Mouse (Mus musculus) central nervous system, embryonic 11.5 days (tissue): ENCODE data around the gene Bet1l. TPM values are rescaled to one million over a fixed set of nuclear protein-coding genes. Genes with fewer than 3 reads are reported as not detected.

Experiments
- polyA plus RNA-seq: library from polyadenylated mRNA; depleted of rRNA; stranded (reverse); fragments of >200 nt; gene quantifications from 2 replicates; pipeline ENCODE4 v1.2.3, GENCODE M21; 2012; rRNA removed

Gene Bet1l
- polyA plus RNA-seq = 21.6 and 24.4 TPM in 2 replicates

DNA sequence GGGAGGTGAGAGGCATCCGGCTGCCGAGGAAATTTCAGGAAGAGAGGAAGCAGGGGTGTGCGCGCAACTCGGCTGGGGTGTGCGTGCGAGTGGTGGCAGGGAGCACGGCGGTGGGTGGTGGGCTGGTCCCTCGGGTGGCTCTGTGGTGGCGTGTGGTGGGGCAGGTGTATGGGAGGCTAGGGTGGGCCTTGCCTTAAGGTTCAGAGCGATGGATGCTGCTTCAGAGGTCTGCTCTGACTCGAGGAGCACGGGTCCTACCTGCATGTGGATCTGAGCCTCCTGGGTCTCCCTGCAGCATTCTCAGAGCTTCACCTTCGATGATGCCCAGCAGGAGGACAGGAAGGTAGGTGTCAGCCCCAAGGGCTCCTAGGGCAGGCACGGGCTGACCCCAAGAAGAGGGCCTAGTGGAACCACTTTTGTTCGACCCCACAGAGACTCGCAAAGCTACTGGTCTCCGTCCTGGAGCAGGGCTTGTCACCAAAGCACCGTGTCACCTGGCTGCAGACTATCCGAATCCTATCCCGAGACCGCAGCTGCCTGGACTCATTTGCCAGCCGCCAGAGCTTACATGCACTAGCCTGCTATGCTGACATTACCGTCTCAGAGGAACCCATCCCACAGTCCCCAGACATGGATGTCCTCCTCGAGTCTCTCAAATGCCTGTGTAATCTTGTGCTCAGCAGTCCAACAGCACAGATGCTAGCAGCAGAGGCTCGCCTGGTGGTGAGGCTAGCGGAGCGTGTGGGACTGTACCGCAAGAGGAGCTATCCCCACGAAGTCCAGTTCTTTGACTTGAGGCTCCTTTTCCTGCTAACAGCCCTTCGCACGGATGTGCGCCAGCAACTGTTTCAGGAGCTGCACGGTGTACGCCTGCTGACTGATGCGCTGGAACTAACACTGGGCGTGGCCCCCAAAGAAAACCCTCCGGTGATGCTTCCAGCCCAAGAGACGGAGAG, at the start of gene Bet1l:
Bet1l (minus strand) TSS at position 28 of the 956 bp plus-strand sequence.

DNA sequence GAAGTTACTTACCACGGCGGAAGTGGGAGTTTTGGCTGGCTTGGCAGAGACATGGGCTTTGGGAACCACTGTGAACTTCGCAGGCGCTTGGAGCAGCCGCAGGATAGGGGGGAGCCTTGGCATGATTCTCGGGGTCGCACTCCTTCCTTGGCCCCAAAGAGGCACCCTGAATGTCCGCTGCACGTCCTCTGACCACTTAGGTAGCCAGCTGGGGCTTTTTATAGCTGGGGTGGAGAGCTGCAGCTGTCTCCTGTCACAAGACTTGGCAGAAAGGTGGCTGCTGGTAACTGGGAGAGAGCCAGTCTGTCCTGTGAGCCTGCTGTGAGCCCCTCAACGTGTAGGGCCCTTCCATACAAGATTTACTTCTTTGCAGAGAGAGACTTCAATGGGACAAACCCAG, 42.8 kb upstream of the Bet1l start, which contains the start of gene Cox8b:
Cox8b (minus strand) TSS at position 227 of the 400 bp plus-strand sequence.

DNA sequence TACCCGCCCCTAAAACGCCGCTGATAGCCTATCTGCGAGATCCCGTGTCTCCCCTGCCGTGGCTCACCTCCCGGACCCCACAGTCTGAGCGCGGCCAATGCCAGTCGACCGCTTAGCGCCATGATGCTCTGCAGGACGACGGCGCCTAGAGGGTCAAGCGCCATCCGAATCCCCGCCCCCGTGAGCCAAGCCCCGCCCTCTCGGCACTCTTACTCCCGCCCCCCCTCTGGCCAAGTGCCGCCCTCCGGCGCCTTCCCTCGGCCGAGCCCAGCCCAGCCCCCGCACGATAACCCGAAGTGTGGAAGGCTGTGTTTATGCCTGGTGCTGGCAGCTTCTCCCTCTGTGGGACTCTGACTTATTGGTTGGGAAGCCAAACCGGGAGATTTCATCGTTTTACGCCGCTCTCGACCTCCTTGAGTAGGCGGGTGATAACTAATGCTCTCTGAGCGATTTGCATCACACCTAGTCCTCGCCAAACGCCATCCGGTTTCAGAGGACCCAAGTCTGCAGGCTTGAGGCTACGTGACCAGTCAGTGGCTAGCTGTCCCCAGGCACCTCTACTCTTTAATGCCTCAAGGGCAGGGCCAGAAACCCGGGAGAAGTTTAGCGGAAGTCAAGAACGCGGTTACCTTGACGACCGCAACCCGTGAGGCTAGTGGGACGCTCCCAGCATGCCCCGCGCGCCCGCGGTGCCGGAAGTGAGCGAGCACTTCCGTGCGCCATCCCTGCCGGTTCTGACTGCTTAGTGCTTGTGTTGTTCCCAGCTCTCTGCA, 24.5 kb upstream of the Bet1l start, which contains the start of the genes Psmd13 and Sirt3:
Psmd13 (plus strand) TSS at position 273 of the 773 bp plus-strand sequence.
Sirt3 (minus strand) TSS at position 614 of the 773 bp plus-strand sequence.

DNA sequence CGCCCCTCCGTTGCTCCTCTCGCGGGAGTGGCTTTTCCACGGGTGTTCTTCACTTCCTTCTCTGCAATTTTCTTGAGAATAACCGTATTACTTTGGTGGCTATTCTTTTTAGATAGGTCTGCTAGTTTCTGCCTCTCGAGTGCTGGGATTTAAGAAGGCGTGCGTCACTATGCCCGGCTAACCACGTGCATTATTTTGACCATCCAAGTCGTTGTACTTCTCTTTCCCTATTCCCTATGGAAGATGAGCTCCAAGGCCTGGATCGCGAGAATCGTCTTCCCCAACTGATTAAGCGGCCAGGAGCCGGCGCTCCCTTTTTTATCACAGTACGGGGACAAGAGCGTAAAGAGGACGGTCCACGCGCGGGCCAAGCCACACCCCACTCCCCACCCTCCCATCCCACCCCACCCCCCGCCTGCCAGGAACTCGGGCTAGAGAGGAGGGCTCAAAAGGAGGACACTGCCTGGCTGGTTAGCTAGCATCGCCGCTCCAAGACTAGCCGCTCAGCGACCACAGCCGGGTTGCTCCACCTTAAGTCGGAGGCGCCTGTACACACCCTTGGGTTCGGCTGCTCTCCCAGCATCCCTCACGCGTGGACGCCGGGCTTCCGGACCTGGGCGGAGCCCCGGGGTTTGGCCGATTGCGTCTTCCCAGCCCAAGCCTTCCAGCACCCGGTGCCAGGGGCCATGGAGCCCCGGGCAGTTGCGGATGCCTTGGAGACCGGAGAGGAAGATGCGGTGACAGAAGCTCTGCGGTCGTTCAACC, 410 bp downstream of the Bet1l start, which contains the start of gene Ric8a:
Ric8a (plus strand) TSS at position 173 of the 765 bp plus-strand sequence.

DNA sequence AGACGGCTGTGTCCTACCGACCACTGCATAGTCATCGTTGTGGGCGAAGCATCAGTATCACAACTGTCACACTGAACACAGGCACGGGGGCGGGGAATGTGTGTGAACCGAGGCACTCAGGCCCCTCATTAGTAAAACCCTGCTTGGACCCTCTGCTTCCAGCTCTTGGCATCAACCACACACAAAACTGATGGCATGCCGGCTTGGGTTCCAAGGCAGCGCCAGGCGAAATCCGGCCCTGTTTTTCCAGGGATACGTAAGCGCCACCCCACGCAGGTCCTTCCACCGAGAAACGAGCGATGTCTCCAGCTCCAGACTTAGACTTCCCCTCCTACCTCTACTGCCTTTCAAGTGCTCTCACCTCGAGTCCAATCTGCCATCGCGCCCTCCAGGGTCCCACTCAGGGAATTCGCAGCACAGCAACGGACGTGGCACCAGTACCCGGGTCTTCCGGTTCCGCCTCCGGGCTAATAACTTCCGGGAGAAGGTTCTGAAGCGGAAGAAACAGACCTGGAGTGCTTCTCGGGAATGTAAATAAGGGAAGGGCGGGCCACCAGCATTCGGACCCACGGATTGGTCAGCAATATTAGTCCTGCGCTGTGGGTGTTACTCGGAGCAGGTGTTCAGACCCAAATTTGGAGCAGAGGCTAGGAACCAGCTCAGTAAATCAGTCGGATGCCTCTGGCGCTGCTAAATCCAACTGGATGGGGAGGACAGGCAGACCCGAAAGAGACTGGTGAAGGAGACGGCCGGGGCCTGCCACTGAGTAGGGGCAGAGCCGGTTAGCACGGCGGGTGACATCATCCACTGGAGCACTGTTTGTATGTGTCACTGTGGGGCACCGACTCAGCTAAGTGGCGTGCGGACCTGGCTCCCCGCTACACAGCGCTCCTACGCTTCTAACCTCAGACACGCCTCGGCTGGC, 1.3 kb downstream of the Bet1l start, which contains the start of gene Gm45785:
Gm45785 (minus strand) TSS at position 472 of the 925 bp plus-strand sequence.

DNA sequence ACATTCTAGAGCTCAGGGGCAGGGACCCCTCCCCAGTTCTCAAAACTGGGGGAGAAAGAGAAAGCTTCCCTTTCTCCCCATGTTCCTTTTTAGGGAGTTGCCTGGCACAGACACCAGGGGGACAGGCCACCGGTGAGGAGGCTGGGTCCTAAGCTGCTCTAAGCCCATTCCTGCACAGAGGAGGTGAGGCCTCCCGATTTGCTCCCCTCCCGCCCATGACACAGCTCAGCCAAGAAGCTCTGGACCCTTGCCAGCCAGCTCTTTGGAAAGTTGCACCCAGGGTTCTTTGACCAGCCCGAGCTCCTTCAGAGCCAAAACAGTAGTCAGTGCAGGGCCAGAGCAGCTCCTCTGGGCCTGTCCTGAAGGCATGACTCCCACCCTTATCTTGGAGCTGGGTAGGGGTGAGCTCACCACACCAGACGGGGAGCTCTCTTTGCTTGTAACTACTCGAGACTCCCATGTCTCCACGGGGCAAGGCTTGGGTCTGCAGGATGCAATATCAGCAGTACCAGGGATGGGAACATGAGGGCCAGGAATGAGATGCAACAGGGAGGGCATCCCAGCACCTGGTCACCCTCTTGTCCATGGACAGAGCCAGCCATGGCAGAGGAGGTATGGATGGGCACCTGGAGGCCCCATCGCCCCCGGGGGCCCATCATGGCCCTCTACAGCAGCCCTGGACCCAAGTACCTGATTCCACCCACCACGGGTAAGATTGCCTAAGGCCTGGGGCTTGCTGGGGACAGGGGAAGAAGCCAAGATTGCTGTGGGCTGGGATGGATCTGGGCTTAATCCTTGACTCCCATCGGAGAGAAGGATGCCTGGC, 9.4 kb downstream of the Bet1l start, which contains the start of gene Odf3:
Odf3 (plus strand) TSS at position 51 of the 826 bp plus-strand sequence.

DNA sequence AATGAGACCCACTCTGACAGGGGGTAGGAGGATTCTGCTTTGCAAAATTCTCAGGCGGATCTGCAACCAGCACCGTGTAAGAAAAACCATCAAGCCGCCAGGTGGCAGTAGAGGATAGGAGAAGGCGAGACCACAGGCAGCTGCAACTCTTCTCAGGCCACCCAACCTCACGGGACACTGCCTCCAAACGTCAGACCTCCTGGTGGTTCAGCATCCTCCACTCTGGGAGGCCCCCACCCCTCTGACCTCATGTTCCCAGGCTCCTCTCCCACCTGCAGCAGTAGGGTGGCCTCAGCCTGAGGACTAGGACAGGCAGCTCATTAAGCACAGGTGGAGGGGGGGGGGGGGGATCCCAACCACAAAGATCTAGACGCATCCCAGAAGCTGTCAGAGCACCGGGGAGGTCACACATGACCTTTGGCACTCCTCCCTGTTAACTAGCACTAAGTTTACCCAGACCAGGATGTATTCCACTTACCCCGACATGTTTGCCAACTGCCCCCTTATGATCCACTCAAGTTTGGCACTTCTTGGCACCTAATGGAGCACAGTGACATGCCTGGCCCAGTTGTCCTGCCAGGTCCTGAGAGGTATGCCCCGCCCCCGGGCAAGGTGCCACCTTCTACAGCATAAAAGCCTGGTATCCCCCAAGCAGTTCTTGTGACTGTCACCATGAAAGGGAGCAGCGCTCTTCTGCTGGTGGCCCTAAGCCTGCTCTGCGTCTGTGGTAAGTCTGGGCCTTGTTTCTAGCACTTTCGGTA, 12.3 kb downstream of the Bet1l start, which contains the start of gene Scgb1c1:
Scgb1c1 (plus strand) TSS at position 643 of the 761 bp plus-strand sequence.

DNA sequence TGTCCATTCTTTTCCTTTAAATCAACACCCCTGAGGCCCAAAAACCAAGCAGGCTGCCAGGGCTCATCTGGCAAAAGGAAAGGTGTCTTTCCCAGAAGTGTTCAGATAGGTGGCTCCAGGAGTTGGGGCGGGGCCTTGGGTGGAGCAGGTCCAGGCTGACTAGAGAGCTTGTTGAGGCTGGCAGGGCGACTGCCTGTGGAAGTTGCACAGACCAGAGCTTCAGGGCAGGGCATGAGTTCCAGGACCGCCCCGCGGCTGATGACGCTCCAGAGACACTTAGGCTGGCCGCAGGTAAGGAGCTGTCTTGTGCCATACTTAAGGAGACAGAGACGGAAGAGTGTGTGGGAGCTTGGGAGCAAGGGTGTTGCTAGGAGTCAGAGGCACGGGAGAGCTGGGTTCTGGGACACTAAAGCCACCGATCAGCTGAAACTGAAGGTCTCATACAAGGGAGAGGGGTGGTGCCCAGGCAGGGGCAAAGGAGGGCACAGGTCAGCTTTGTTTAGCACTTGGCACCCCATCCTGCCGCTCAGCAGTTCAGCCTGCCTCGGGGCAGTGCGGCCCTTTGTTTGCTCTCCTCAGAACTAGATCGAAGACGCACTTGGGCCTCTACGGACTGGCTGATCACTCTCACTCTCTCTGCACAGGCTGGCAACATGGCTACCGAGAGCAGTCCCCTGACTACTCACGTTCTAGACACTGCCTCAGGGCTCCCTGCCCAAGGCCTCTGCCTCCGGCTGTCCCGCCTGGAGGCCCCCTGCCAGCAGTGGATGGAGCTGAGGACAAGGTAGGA, 22.2 kb downstream of the Bet1l start, which contains the start of gene Urah:
Urah (plus strand) TSS at position 51 of the 790 bp plus-strand sequence.

DNA sequence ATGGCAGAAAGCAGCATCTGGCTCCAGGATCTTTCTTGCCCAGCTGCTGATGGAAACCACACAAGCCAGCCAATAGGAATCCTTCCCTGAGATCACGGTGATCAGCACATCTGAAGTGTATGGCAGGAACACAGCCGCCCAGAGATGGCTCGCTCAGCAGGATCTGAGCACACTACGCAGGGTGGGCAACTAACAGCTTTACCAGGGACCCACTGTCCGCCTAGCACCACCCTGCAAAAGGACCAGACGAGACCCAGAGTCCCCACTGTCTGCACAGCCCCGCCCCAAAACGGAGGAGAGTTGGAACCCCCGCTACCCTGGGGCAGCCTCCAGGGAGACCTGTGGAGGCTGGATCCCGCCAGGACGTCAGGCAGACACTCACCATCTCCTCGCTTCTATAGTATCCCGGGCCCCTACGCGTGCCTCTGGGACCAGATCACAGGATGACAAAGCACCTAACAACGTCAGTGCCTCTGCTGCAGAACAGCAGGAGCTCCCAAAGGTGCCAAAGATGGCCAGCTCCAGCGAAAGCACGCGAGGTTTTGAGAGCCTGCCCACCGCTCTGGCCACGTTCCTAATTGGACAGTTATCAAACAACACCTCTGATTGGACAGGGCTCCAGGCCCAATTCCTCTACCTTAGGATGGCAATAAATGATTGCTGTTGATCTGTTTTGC, 35.6 kb downstream of the Bet1l start, which contains the start of gene Zfp941:
Zfp941 (minus strand) TSS at position 526 of the 677 bp plus-strand sequence.

Other genes starting within 250 kb of the Bet1l start
- not detected in 2 replicates for gene Olfr61, start 228.6 kb downstream of the Bet1l start, polyA plus RNA-seq
- not detected in 2 replicates for gene Olfr53, start 211.1 kb downstream of the Bet1l start, polyA plus RNA-seq
- under 0.01 TPM in 2 replicates for gene Olfr539, start 197.6 kb downstream of the Bet1l start, polyA plus RNA-seq
- gene Olfr45, start 175.6 kb downstream of the Bet1l start, polyA plus RNA-seq = not detected in 2 replicates
- not detected in 2 replicates for gene Olfr541, start 160.3 kb downstream of the Bet1l start, polyA plus RNA-seq
- gene Cyp2e1, start 93.8 kb downstream of the Bet1l start, polyA plus RNA-seq = not detected in 2 replicates
- gene Syce1, start 69.7 kb downstream of the Bet1l start, polyA plus RNA-seq = 0.12 and 0.24 TPM in 2 replicates
- 2.4 and 4.2 TPM in 2 replicates for gene Zfp941, start 35.4 kb downstream of the Bet1l start, polyA plus RNA-seq
- 0.32 and 0.51 TPM in 2 replicates for gene Urah, start 22.6 kb downstream of the Bet1l start, polyA plus RNA-seq
- gene Scgb1c1, start 12.0 kb downstream of the Bet1l start, polyA plus RNA-seq = not detected in 2 replicates
- gene Odf3, start 9.8 kb downstream of the Bet1l start, polyA plus RNA-seq = not detected in 2 replicates
- gene Gm45785, start 1.2 kb downstream of the Bet1l start, polyA plus RNA-seq = 0.08 and 0.14 TPM in 2 replicates
- gene Ric8a, start 620 bp downstream of the Bet1l start, polyA plus RNA-seq = 61.0 and 61.6 TPM in 2 replicates
- gene Psmd13, start 24.4 kb upstream of the Bet1l start, polyA plus RNA-seq = 167 and 206 TPM in 2 replicates
- gene Sirt3, start 24.7 kb upstream of the Bet1l start, polyA plus RNA-seq = 22.4 and 26.1 TPM in 2 replicates
- gene Cox8b, start 42.9 kb upstream of the Bet1l start, polyA plus RNA-seq = 0.50 and 1.3 TPM in 2 replicates
- gene Nlrp6, start 63.3 kb upstream of the Bet1l start, polyA plus RNA-seq = 0.17 and 0.53 TPM in 2 replicates
- 15.3 and 24.6 TPM in 2 replicates for gene Pgghg, start 83.8 kb upstream of the Bet1l start, polyA plus RNA-seq
- gene Ifitm5, start 92.7 kb upstream of the Bet1l start, polyA plus RNA-seq = 0.88 and 2.0 TPM in 2 replicates
- not detected in 2 replicates for gene Gm45717, start 98.4 kb upstream of the Bet1l start, polyA plus RNA-seq
- gene Ifitm2, start 98.4 kb upstream of the Bet1l start, polyA plus RNA-seq = 87.0 and 380 TPM in 2 replicates
- 12.4 and 30.5 TPM in 2 replicates for gene Ifitm1, start 109.6 kb upstream of the Bet1l start, polyA plus RNA-seq
- gene Ifitm3, start 153.2 kb upstream of the Bet1l start, polyA plus RNA-seq = 5.5 and 20.2 TPM in 2 replicates
- gene Ifitm6, start 160.3 kb upstream of the Bet1l start, polyA plus RNA-seq = 0.35 and 0.38 TPM in 2 replicates
- not detected in 2 replicates for gene Gm17387, start 171.6 kb upstream of the Bet1l start, polyA plus RNA-seq
- 68.2 and 109 TPM in 2 replicates for gene B4galnt4, start 203.5 kb upstream of the Bet1l start, polyA plus RNA-seq
- gene Pkp3, start 220.6 kb upstream of the Bet1l start, polyA plus RNA-seq = 1.5 and 2.1 TPM in 2 replicates
- 2.3 and 2.7 TPM in 2 replicates for gene Sigirr, start 243.0 kb upstream of the Bet1l start, polyA plus RNA-seq